Mouse (Mus musculus) MEL (cell line): ENCODE data around the gene Cpn2. TPM values are rescaled to one million over a fixed set of nuclear protein-coding genes. Genes with fewer than 3 reads are reported as not detected.

ENCODE experiments used
- DNase-seq: peaks from one replicate; pipeline ENCODE4 v3.0.0; 2011; ENCODE audit warnings: low read depth, low spot score
- H3K27ac ChIP-seq: 2 replicates; pipeline ENCODE4 v1.5.1; 2012; ENCODE audit warnings: low read depth, mild to moderate bottlenecking, control low read depth, low read length, moderate library complexity; ENCODE audit not compliant: control insufficient read depth
- H3K27me3 ChIP-seq, 2 experiments: fragments of 150-350 bp in 1 of 2; sonication (generic) in 1 of 2; 2 replicates each; pipeline ENCODE4 v1.6.1; 2012; ENCODE audit warnings: low read length in 2 of 2, mild to moderate bottlenecking in 2 of 2, improper control_type of control experiment in 1 of 2, moderate library complexity in 1 of 2; ENCODE audit not compliant: insufficient read depth in 2 of 2, control insufficient read depth in 1 of 2
- H3K36me3 ChIP-seq, 2 experiments: 2 replicates each; pipeline ENCODE4 v1.6.1; 2012 to 2014; ENCODE audit warnings: low read length in 2 of 2, improper control_type of control experiment in 1 of 2, inconsistent platforms in 1 of 2, mild to moderate bottlenecking in 1 of 2; ENCODE audit not compliant: insufficient read depth in 2 of 2, control insufficient read depth in 1 of 2
- H3K4me1 ChIP-seq, 2 experiments: fragments of 150-350 bp in 1 of 2; sonication (generic) in 1 of 2; 2 replicates each; pipeline ENCODE4 v1.6.1; 2012; ENCODE audit warnings: low read length in 2 of 2, improper control_type of control experiment in 1 of 2, mild to moderate bottlenecking in 1 of 2; ENCODE audit not compliant: insufficient read depth in 2 of 2, control insufficient read depth in 1 of 2
- H3K4me3 ChIP-seq, 2 experiments: fragments of 150-350 bp in 1 of 2; sonication (generic) in 1 of 2; 2 replicates each; pipeline ENCODE4 v1.5.1; 2012; ENCODE audit warnings: low read depth in 2 of 2, low read length in 2 of 2, mild to moderate bottlenecking in 2 of 2, moderate library complexity in 2 of 2, control low read depth in 1 of 2, improper control_type of control experiment in 1 of 2; ENCODE audit not compliant: control insufficient read depth in 1 of 2, insufficient read depth in 1 of 2
- H3K79me2 ChIP-seq: 2 replicates; pipeline ENCODE4 v1.6.1; 2012; ENCODE audit warnings: mild to moderate bottlenecking, low read length, moderate library complexity; ENCODE audit not compliant: control insufficient read depth, poor library complexity, insufficient read depth
- H3K9ac ChIP-seq: 2 replicates; pipeline ENCODE4 v1.6.1; 2012; ENCODE audit warnings: low read depth, mild to moderate bottlenecking, control low read depth, low read length, moderate library complexity; ENCODE audit not compliant: control insufficient read depth, poor library complexity, severe bottlenecking
- H3K9me3 ChIP-seq: fragments of 150-350 bp; sonication (generic); replicated peaks from 2 replicates; pipeline ENCODE4 v1.6.1; 2012; ENCODE audit warnings: mild to moderate bottlenecking, low read length, improper control_type of control experiment, moderate library complexity; ENCODE audit not compliant: insufficient read depth
- CHD1 ChIP-seq: IDR thresholded peaks from 2 replicates; pipeline ENCODE4 v1.6.1; 2012; ENCODE audit warnings: low read depth, mild to moderate bottlenecking, inconsistent platforms, low read length, improper control_type of control experiment
- CHD2 ChIP-seq: IDR thresholded peaks from 2 replicates; pipeline ENCODE4 v1.6.1; 2011; ENCODE audit warnings: low read length, improper control_type of control experiment
- CTCF ChIP-seq, 3 experiments: IDR thresholded peaks in 2 of 3; conservative IDR thresholded peaks in 1 of 3; 2 replicates each; pipeline ENCODE4 v1.5.1; 2011 to 2012; ENCODE audit warnings: low read length in 3 of 3, low read depth in 2 of 3, mild to moderate bottlenecking in 2 of 3, improper control_type of control experiment in 1 of 3, inconsistent platforms in 1 of 3, mixed read lengths in 1 of 3, moderate library complexity in 1 of 3; ENCODE audit not compliant: control insufficient read depth in 1 of 3, insufficient read depth in 1 of 3, poor library complexity in 1 of 3, severe bottlenecking in 1 of 3
- GABPA ChIP-seq: IDR thresholded peaks from 2 replicates; pipeline ENCODE4 v1.6.1; 2012; ENCODE audit warnings: low read depth, mild to moderate bottlenecking, inconsistent platforms, low read length, improper control_type of control experiment, moderate library complexity
- GATA1 ChIP-seq: IDR thresholded peaks from 2 replicates; pipeline ENCODE4 v1.6.1; 2011; ENCODE audit warnings: low read depth, low read length, improper control_type of control experiment
- KAT2A ChIP-seq: conservative IDR thresholded peaks from 2 replicates; pipeline ENCODE4 v1.6.1; 2012; ENCODE audit warnings: low read depth, low read length, improper control_type of control experiment, inconsistent platforms
- MAFK ChIP-seq: IDR thresholded peaks from 2 replicates; pipeline ENCODE4 v1.6.1; 2011; ENCODE audit warnings: low read depth, mild to moderate bottlenecking, low read length, improper control_type of control experiment, borderline replicate concordance
- MAX ChIP-seq: IDR thresholded peaks from 2 replicates; pipeline ENCODE4 v1.6.1; 2011; ENCODE audit warnings: low read length, improper control_type of control experiment
- MAZ ChIP-seq: IDR thresholded peaks from 2 replicates; pipeline ENCODE4 v1.6.1; 2012; ENCODE audit warnings: low read depth, mild to moderate bottlenecking, inconsistent platforms, low read length, improper control_type of control experiment
- MEF2A ChIP-seq: IDR thresholded peaks from 2 replicates; pipeline ENCODE4 v1.6.1; 2014; ENCODE audit warnings: low read depth, mild to moderate bottlenecking, inconsistent platforms, low read length, improper control_type of control experiment; ENCODE audit not compliant: poor library complexity, insufficient replicate concordance, severe bottlenecking; ENCODE audit errors: extremely low read depth
- MXI1 ChIP-seq: IDR thresholded peaks from 2 replicates; pipeline ENCODE4 v1.6.1; 2011; ENCODE audit warnings: mild to moderate bottlenecking, low read depth, low read length, improper control_type of control experiment
- MYB ChIP-seq: IDR thresholded peaks from 2 replicates; pipeline ENCODE4 v1.6.1; 2011; ENCODE audit warnings: mild to moderate bottlenecking, low read depth, low read length, improper control_type of control experiment
- POLR2AphosphoS2 ChIP-seq: IDR thresholded peaks from 2 replicates; pipeline ENCODE4 v1.6.1; 2011; ENCODE audit warnings: low read length, improper control_type of control experiment
- RAD21 ChIP-seq: IDR thresholded peaks from 2 replicates; pipeline ENCODE4 v1.6.1; 2011; ENCODE audit warnings: mild to moderate bottlenecking, low read depth, low read length, improper control_type of control experiment
- SMC3 ChIP-seq: IDR thresholded peaks from 2 replicates; pipeline ENCODE4 v1.6.1; 2011; ENCODE audit warnings: low read depth, low read length, improper control_type of control experiment
- TAL1 ChIP-seq: IDR thresholded peaks from 2 replicates; pipeline ENCODE4 v1.6.1; 2012; ENCODE audit warnings: mild to moderate bottlenecking, inconsistent platforms, low read length, moderate library complexity, mixed read lengths
- TCF12 ChIP-seq: IDR thresholded peaks from 2 replicates; pipeline ENCODE4 v1.6.1; 2014; ENCODE audit warnings: low read depth, mild to moderate bottlenecking, inconsistent platforms, low read length, improper control_type of control experiment, moderate library complexity
- USF2 ChIP-seq, 2 experiments: IDR thresholded peaks; 2 replicates each; pipeline ENCODE4 v1.6.1; 2011 to 2012; ENCODE audit warnings: improper control_type of control experiment in 2 of 2, low read length in 2 of 2, borderline replicate concordance in 1 of 2, inconsistent platforms in 1 of 2, low read depth in 1 of 2, mild to moderate bottlenecking in 1 of 2; ENCODE audit not compliant: insufficient read depth in 1 of 2
- ZC3H11A ChIP-seq: IDR thresholded peaks from 2 replicates; pipeline ENCODE4 v1.6.1; 2012; ENCODE audit warnings: low read depth, mild to moderate bottlenecking, inconsistent platforms, low read length, improper control_type of control experiment
- ZMIZ1 ChIP-seq: IDR thresholded peaks from 2 replicates; pipeline ENCODE4 v1.6.1; 2012; ENCODE audit warnings: low read depth, mild to moderate bottlenecking, inconsistent platforms, low read length, improper control_type of control experiment, moderate library complexity
- polyA plus RNA-seq, 2 experiments: library from polyadenylated mRNA; stranded (reverse) in 1 of 2; unstranded in 1 of 2; fragments of >175 nt in 1 of 2; fragments of >200 nt in 1 of 2; gene quantifications; 2 replicates each; pipeline versions ENCODE4 v1.2.1 to v1.2.4; 2012; ENCODE audit warnings: low replicate concordance in 2 of 2, low read depth in 1 of 2; ENCODE audit not compliant: insufficient read length in 2 of 2, insufficient read depth in 1 of 2, missing spikeins in 1 of 2
- total RNA-seq: library from RNA; depleted of rRNA; stranded (reverse); fragments of 300-350 nt; gene quantifications from 2 replicates; pipeline ENCODE4 v1.2.3, GENCODE M21; 2012

Cpn2 gene
- total and polyA plus RNA-seq, 3 experiments, result not detected

- DNase-seq, result peak; percentile 53
- Histone ChIP-seq H3K27me3 (peaks cover 11 to 19% of the 10 kb centered on the region in 2 experiments), H3K9me3 (no peaks in the 10 kb centered on the region), H3K4me3 (no peak overlapping the region), H3K79me2 (no peaks in the 10 kb centered on the region), H3K36me3 (no peaks in the 10 kb centered on the region), H3K4me1 (no peaks in the 10 kb centered on the region), H3K9ac (no peak overlapping the region), H3K27ac (no peak overlapping the region)
- TF ChIP-seq TAL1 (no peak), MXI1 (no peak), RAD21 (peak; percentile 33), MAZ (no peak), CTCF (IDR thresholded peaks at IDR 0.05 in 2 of 3, conservative IDR thresholded peaks at IDR 0.05 in 1 of 3; ENCODE audit: control insufficient read depth in 1 of 3, insufficient read depth in 1 of 3, low read depth in 2 of 3, low read length in 3 of 3, poor library complexity in 1 of 3, severe bottlenecking in 1 of 3) (peak; percentile 69 to 72 (median 71)), MYB (no peak), MEF2A (no peak), ZC3H11A (peak; percentile 35; the same call in 1 of the 2 replicates), CHD2 (no peak), SMC3 (peak; percentile 66), POLR2AphosphoS2 (no peak)
These were observed 16.5 kb upstream of the Cpn2 start for GRCm38 (mm10) chr16:30283743-30284337.

- Histone ChIP-seq H3K9ac (no peak within 1 kb of the TSS), H3K36me3 (no peaks in the 10 kb centered on the region), H3K4me3 (no peak within 1 kb of the TSS), H3K9me3 (no peaks in the 10 kb centered on the region), H3K27ac (no peak within 1 kb of the TSS), H3K79me2 (no peaks in the 10 kb centered on the region), H3K27me3 (peaks cover 11 to 15% of the 10 kb centered on the region in 2 experiments), H3K4me1 (no peaks in the 10 kb centered on the region)
- TF ChIP-seq CTCF (IDR thresholded peaks at IDR 0.05 in 2 of 3, conservative IDR thresholded peaks at IDR 0.05 in 1 of 3; ENCODE audit: control insufficient read depth in 1 of 3, insufficient read depth in 1 of 3, low read depth in 2 of 3, low read length in 3 of 3, poor library complexity in 1 of 3, severe bottlenecking in 1 of 3) (no peak), KAT2A (no peak), ZMIZ1 (no peak), ZC3H11A (no peak), CHD1 (no peak), MYB (no peak), USF2 (IDR thresholded peaks at IDR 0.05; ENCODE audit: borderline replicate concordance in 1 of 2, insufficient read depth in 1 of 2, low read depth in 1 of 2, low read length in 2 of 2) (no peak), MAX (no peak), GATA1 (no peak), MAZ (no peak), MAFK (no peak), TCF12 (no peak), GABPA (no peak), POLR2AphosphoS2 (no peak)
- no peak for DNase-seq
These were observed 15.7 kb upstream of the Cpn2 start, which contains the start of gene Lrrc15 for GRCm38 (mm10) chr16:30282844-30283495. TSS of gene Lrrc15 (minus strand) at chr16:30283256.
